Mouse (Mus musculus) erythroid progenitor cell, adult 5-6 weeks (primary cell): ENCODE results near the gene Mrpl14. TPM values are rescaled to one million over a fixed set of nuclear protein-coding genes. Genes with fewer than 3 reads are reported as not detected.

Source experiments
- ATAC-seq: replicated peaks from 2 replicates; pipeline ENCODE4 v1.8.0; 2016; ENCODE audit warnings: moderate number of reproducible peaks, mild to moderate bottlenecking, moderate TSS enrichment, inconsistent platforms; ENCODE audit not compliant: poor library complexity, low FRiP score, severe bottlenecking
- total RNA-seq, 2 experiments: library from RNA; stranded (forward) in 1 of 2; stranded (reverse) in 1 of 2; fragments of 150-400 nt in 1 of 2; fragments of 186-747, 209-891 nt in 1 of 2; gene quantifications; 2 replicates each; pipeline versions ENCODE4 v1.2.3 to v1.2.4; 2015 to 2017; ENCODE audit warnings: low replicate concordance in 2 of 2

Mrpl14 gene
- total RNA-seq, 2 experiments from 2014 or later = 8.5 to 39.8 TPM

- ATAC-seq = no peak
Observed at GRCm38 (mm10) chr17:45742371-45743147, 56.4 kb downstream of the Mrpl14 start.

GRCm38 (mm10) chr17:45745629-45746028 is 59.5 kb downstream of the Mrpl14 start:
- no peak for ATAC-seq

GRCm38 (mm10) chr17:45746755-45747154 is 60.6 kb downstream of the Mrpl14 start:
- no peak for ATAC-seq

GRCm38 (mm10) chr17:45747293-45747692 is 61.2 kb downstream of the Mrpl14 start:
- ATAC-seq = no peak

Other genes with a start within 250 kb of the Mrpl14 start
- gene Spats1, start 210.9 kb upstream of the Mrpl14 start, total RNA-seq (2015; ENCODE audit: low replicate concordance) = not detected in 2 replicates
- not detected in 2 replicates for gene Spats1, start 210.9 kb upstream of the Mrpl14 start, total RNA-seq (2017; ENCODE audit: low replicate concordance)
- 0.42 and 1.1 TPM in 2 replicates for gene Aars2, start 179.5 kb upstream of the Mrpl14 start, total RNA-seq (2015; ENCODE audit: low replicate concordance)
- gene Aars2, start 179.5 kb upstream of the Mrpl14 start, total RNA-seq (2017; ENCODE audit: low replicate concordance) = 0.76 and 0.77 TPM in 2 replicates
- gene Tcte1, start 162.9 kb upstream of the Mrpl14 start, total RNA-seq (2015; ENCODE audit: low replicate concordance) = not detected in 2 replicates
- gene Tcte1, start 162.9 kb upstream of the Mrpl14 start, total RNA-seq (2017; ENCODE audit: low replicate concordance) = not detected in 2 replicates
- not detected in 2 replicates for gene Tmem151b, start 136.6 kb upstream of the Mrpl14 start, total RNA-seq (2015; ENCODE audit: low replicate concordance)
- gene Tmem151b, start 136.6 kb upstream of the Mrpl14 start, total RNA-seq (2017; ENCODE audit: low replicate concordance) = not detected in 2 replicates
- gene Nfkbie, start 130.6 kb upstream of the Mrpl14 start, total RNA-seq (2015; ENCODE audit: low replicate concordance) = 2.1 and 2.9 TPM in 2 replicates
- 1.7 and 3.6 TPM in 2 replicates for gene Nfkbie, start 130.6 kb upstream of the Mrpl14 start, total RNA-seq (2017; ENCODE audit: low replicate concordance)
- gene Slc35b2, start 122.4 kb upstream of the Mrpl14 start, total RNA-seq (2015; ENCODE audit: low replicate concordance) = 15.5 and 18.4 TPM in 2 replicates
- 10.3 and 14.0 TPM in 2 replicates for gene Slc35b2, start 122.4 kb upstream of the Mrpl14 start, total RNA-seq (2017; ENCODE audit: low replicate concordance)
- 200 and 204 TPM in 2 replicates for gene Hsp90ab1, start 113.1 kb upstream of the Mrpl14 start, total RNA-seq (2015; ENCODE audit: low replicate concordance)
- gene Hsp90ab1, start 113.1 kb upstream of the Mrpl14 start, total RNA-seq (2017; ENCODE audit: low replicate concordance) = 235 and 237 TPM in 2 replicates
- gene Slc29a1, start 86.7 kb upstream of the Mrpl14 start, total RNA-seq (2015; ENCODE audit: low replicate concordance) = 101 and 133 TPM in 2 replicates
- 108 and 151 TPM in 2 replicates for gene Slc29a1, start 86.7 kb upstream of the Mrpl14 start, total RNA-seq (2017; ENCODE audit: low replicate concordance)
- gene Mymx, start 84.2 kb upstream of the Mrpl14 start, total RNA-seq (2015; ENCODE audit: low replicate concordance) = not detected in 2 replicates
- not detected in 2 replicates for gene Mymx, start 84.2 kb upstream of the Mrpl14 start, total RNA-seq (2017; ENCODE audit: low replicate concordance)
- 1.1 TPM in 1 of 2 replicates, not detected in the other for gene Capn11, start 27.0 kb upstream of the Mrpl14 start, total RNA-seq (2015; ENCODE audit: low replicate concordance)
- gene Capn11, start 27.0 kb upstream of the Mrpl14 start, total RNA-seq (2017; ENCODE audit: low replicate concordance) = 0.23 and 0.26 TPM in 2 replicates
- 3.2 and 3.8 TPM in 2 replicates for gene Tmem63b, start 583 bp downstream of the Mrpl14 start, total RNA-seq (2015; ENCODE audit: low replicate concordance)
- 5.9 and 11.6 TPM in 2 replicates for gene Tmem63b, start 583 bp downstream of the Mrpl14 start, total RNA-seq (2017; ENCODE audit: low replicate concordance)
- not detected in 2 replicates for gene 1600014C23Rik, start 47.5 kb downstream of the Mrpl14 start, total RNA-seq (2015; ENCODE audit: low replicate concordance)
- gene 1600014C23Rik, start 47.5 kb downstream of the Mrpl14 start, total RNA-seq (2017; ENCODE audit: low replicate concordance) = not detected in 2 replicates